Mouse (Mus musculus): Measurements from ENCODE around the gene Wdr49. TPM values are rescaled to one million over a fixed set of nuclear protein-coding genes. Genes with fewer than 3 reads are reported as not detected.
"Not testable (repeated sequence)": the region's sequence is repeated elsewhere in the genome, so short reads cannot be mapped to it uniquely, and the experiment has no call there.

Gene Wdr49
- total and polyA plus RNA-seq, 3 experiments, result not detected

DNA sequence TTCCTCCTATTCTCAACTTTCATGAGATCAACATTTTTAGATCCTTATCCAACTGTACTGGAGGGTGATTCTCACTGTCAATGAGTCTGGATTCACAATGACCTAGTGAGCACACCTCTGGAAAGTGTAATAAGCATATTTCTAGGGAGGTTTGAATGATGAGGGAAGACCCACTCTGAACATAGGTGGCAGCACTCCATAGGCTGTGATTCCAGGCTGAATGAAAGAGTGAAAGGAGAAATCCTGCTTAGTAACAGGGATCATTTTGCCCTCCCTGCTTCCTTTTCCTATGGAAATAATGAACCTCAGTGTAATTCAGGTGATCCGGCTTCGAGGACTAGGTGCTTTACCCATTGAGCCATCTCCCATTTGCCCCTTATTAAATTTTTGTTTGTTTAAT, 180.9 kb downstream of the Wdr49 start:
- no peak for DNase-seq

DNA sequence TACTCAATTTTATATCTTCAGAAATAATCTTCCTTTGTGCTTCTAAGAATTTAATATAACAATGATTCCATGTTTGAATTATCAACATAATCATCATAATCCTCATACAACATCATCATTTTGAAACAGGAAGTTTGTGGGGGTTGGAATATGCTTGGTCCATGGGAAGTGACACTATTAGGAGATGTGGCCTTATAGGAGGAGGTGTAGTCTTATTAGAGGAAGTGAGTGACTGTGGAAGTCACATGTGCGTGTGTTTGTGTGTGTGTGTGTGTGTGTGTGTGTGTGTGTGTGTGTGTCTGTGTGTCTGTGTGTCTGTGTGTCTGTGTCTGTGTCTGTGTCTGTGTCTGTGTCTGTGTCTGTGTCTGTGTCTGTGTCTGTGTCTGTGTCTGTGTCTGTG, 182.5 kb downstream of the Wdr49 start:
- not testable (repeated sequence) for DNase-seq

DNA sequence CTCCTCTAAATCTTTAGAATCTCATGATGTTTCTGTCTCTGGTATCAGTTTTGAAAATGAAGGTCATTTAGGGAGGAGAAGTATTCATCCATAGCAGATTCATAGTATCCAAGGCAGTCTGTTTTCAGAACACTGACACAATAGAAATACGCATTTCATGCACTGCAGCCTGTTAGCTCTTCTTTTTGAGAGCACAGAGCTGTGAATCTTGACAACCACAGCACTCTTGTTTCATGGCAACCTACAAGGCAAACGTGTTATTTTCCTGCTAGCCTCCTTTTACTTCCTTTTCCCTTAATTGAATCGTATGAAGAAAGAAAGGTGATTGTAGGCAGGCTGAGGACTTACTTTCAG, 184.2 kb downstream of the Wdr49 start:
- DNase-seq, result no peak

DNA sequence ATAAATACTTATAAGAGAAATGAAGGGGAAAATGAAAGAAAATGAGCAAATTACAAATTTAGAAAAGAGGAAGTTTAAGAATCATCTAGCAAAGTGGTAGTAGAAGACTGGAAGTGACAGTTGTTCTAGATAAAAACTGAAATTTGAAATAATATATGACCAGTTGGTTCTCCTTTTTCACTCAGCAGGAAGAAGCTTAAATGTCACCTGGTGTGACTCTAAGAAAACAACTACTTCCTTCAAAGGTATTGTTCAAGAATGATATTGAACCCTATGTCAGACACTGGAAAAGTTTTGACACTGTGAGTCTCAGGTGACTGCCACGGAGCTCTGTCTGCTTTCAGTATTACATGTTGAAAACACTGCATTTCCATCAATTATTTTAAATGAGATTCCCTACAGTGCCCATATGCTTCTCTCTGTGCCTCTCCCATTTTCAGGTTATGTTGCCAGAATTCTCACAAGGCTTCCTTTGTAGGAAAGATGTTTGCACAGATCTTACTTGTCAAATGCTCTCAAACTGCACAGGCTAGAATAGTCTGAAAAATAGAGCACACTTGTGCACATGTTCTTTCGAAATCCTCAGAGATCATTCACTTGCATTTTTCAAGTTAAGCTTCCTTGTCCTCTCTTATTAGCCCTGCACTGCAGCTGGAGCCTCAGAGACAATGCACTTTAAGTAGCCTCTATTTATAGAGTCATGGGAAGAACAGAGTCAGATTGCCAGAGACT, 184.8 kb downstream of the Wdr49 start:
- DNase-seq, result no peak

DNA sequence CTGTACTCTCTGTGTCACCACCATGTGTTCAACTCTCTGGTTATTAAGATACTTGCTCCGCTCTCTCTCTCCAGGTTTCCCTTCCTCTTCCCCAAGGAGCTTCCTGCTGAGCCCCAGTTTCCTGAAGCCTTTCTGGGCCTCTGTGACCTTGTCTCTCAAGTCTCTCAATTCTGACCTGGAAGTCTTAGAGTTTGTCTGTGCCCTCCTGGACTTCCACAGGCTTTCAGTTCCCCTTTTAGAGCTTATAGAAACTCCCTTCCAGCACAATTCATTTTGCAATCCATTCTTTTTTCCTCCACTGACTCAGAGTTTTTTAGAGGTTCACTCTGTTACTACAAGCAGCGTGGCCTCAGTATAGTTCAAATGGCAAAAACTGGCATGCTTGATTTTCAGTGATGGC, 188.7 kb downstream of the Wdr49 start:
- no peak for DNase-seq

DNA sequence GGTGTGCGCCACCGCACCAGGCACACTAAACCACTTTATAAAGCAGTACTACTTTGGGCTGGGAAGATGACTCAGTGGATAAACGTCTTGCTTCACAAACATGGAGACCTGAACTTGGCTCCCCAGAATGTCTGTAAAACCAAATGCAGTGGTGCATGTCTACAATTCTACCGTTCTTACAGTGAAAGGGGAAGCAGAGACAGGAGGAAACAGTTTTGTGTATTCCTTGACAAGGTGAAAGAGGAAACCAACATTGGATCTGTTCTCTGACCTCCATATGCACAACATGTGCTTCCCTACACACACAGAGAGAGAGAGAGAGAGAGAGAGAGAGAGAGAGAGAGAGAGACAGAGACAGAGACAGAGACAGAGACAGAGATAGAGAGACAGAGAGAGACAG, 204.5 kb downstream of the Wdr49 start:
- no peak for DNase-seq

DNA sequence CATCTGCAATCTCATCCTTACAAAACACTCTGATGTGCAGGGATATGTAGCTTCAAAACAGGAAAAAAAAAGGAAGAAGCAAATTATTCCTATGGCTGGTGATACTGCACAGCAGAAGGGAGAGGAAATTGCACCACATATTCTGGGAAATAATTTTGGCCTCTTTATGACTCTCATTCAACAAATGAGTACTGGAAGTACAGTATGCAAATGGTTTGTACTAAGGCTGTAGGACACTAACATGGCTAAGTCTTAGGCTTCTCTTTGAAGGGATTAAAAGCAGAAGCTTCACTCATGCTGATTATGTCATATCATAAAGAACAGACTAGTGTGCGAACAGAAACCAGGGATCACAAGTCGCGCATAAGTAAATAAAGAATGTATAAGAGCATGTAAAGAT, 205.4 kb downstream of the Wdr49 start:
- no peak for DNase-seq

DNA sequence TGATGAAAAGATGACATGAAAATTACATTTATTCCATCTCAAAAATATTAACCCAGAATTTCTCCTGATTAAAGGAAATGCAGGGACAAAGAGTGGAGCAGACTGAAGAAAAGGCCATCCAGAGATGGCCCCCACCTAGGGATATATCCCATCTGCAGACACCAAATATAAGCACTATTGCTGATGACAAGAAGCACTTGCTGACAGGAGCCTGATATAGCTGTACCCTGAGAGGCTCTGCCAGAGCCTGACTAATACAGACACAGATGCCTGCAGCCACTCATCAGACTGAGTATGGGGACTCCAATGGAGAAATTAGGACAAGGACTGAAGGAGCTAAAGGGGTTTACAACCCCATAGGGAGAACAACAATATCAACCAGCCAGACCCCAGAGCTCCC, 206.8 kb downstream of the Wdr49 start:
- DNase-seq, result no peak

DNA sequence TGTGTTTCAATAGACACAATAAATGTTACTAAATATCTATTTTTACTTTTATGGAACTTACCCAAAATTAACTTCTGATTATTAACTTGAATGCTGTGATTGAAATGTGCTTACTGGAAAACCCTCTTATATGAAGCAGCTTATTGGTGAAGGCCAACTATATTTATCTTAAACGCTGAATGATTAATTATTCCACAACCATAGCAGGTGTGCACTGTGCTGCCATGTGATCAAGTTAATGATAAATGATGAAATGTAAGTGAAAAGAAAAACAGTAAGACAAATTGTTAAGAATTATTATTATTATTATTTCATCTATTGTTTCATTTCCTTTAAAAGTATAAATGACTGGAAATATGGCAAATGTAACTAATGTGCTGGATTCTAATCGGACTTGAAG, 212.0 kb downstream of the Wdr49 start, which contains the start of gene Serpini2:
TSS of gene Serpini2 (minus strand) at position 101 of the 400 bp plus-strand sequence.
- no peak for DNase-seq

DNA sequence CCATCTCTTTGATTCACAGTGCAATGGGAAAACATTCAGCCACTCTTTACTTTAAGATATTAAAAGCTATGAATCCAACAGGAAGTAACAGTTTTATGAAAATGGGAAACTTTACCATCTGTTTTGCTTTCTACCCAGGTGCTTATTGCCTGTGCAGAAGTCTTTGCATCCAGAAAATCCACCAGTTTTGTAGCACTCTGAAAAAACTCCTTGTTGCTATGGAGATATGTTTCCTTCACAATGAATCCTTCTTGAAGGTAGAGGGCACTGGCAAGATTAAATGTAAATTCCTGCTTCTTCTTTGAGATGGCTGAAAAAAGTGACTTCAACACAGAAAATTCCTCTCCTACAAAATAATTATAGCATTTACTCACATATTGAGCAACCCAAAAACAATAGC, 222.6 kb downstream of the Wdr49 start:
- no peak for DNase-seq

Other genes starting within 250 kb of the Wdr49 start
- not detected for gene Serpini2, start 212.1 kb downstream of the Wdr49 start, total RNA-seq (2021)
- gene Serpini2, start 212.1 kb downstream of the Wdr49 start, polyA plus RNA-seq (2012; rRNA removed), result not detected in 2 replicates
- 10 to 100 TPM; 57.1 to 62.3 TPM for gene Pdcd10, start 74.7 kb upstream of the Wdr49 start, total RNA-seq (2021)
- 0.22 and 0.55 TPM in 2 replicates for gene Pdcd10, start 74.7 kb upstream of the Wdr49 start, polyA plus RNA-seq (2012; rRNA removed)
- 1 to 10 TPM; 2.3 to 3.4 TPM for gene Serpini1, start 75.4 kb upstream of the Wdr49 start, total RNA-seq (2021)
- gene Serpini1, start 75.4 kb upstream of the Wdr49 start, polyA plus RNA-seq (2012; rRNA removed), result 0.12 and 0.16 TPM in 2 replicates

All from adrenal gland, adult 2 months (tissue).